Mouse (Mus musculus) urinary bladder, postnatal 14 days (tissue): ENCODE data around the gene Ly6c2.
"Not testable (repeated sequence)": the region's sequence is repeated elsewhere in the genome, so short reads cannot be mapped to it uniquely, and the experiment has no call there.

Experiments
- DNase-seq: peaks from one replicate; pipeline ENCODE4 v3.0.0; 2021; ENCODE audit warnings: low spot score

Ly6c2 gene

GRCm38 (mm10) chr15:75111861-75112630 lies at the start of gene Ly6c2:
TSS of gene Ly6c2 (minus strand) at chr15:75111970.
- not testable (repeated sequence) for DNase-seq

- DNase-seq = no peak
Measured at GRCm38 (mm10) chr15:75157646-75158045, 45.9 kb upstream of the Ly6c2 start.

DNA sequence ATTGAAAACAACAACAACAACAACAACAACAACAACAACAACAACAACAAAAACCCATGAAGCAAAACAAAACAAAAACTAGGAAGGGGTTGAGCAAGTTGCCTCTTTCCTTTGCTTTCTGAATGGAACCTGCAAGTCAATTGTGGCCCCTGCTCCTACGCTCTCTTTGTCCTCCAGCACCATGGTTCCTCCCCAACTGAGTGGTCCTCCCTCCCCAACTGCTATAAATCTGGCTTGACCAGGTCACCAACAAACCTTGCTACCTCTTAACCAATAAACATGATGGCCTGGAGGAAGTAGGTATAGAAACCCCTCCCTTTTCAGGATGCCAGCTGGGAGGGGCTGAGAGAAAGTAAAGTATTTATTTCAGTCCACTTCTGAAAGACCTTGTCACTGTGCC lies 43.2 kb upstream of the Ly6c2 start, which contains the start of gene Ly6g:
Ly6g (plus strand) TSS at position 301 of the 400 bp plus-strand sequence.
- no peak for DNase-seq

DNA sequence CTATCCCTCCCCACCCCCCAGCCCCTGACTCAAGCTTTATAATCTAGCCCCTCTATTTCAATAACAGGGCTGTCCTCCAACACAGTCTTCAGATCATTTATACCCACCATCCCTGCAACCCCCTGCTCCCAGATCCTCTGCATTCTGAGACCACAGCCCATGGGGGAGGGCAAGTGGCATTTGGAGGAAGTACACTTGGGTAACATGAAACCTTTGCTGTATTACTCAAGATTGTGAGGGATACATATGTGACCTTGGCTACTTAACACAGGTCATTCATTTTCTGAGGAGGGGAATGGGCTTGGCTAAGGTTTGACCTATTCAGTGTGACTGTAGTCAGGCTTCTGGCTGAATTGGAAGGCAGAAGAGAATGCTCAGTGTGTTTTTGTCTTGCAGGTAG lies 41.3 kb upstream of the Ly6c2 start:
- DNase-seq = no peak

GRCm38 (mm10) chr15:75143735-75144134 lies 32.0 kb upstream of the Ly6c2 start:
- no peak for DNase-seq

DNA sequence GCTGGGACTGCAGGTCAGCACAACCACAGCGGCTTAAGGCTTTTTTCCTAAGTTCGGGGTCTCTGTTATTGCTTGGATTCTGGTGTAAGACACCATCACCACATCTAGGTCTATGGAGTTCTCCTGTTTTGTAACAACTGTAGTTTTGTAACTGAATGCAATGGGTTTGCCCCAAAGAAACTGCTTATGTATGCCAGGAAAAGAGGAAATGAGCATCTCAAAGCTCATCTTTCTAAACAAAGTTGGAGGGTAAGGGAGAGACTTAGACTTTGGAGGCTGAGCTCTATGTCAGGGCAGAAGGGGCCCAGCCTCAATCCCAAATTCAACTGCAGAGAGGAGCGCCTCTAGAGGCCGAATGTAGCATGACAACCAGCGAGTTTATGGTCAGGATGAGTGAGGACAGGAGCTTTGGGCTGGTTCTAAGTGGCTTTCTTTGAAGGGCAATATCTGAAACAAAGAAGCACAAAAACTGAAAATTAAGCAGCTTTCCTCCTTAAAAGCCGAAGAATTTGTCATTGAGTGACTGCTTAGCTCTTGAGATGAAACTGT lies 30.1 kb upstream of the Ly6c2 start:
- DNase-seq = peak; percentile 8

DNA sequence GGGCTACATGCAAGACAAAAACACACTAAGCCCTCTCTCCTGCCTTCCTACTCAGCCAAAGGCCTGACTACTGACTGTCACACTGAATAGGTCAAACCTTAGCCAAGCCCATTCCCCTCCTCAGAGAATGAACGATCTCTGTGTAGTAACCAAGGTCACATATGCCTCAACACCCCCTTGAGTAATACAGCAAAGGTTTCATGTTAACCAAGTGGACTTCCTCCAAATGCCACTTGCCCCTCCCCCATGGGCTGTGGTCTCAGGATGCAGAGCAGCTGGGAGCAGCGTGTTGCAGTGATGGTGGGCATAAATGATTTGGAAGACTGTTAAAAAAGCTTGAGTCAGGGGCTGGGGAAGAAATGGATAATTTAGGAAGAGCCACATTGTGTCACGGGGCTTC lies 26.0 kb upstream of the Ly6c2 start:
- not testable (repeated sequence) for DNase-seq

GRCm38 (mm10) chr15:75135090-75135783 lies 23.5 kb upstream of the Ly6c2 start:
- not testable (repeated sequence) for DNase-seq

DNA sequence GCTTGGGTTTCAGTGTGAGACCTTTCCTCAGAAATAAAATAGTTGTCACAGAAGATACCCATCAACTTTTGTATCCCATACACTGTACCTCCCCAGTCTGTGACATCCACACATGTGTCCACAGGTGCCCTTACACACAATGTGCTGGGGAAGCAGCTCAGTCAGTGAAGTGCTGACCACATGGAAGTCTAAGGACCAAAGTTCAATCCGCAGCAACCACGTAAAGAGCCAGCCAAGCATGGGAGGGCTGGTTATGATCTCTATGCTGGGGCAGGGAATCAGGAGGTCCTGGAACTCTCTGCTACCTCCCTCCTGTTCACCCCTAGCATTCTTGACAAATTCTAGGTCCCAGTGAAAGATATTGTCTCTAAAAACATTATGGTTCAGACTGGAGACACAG lies 20.6 kb upstream of the Ly6c2 start:
- DNase-seq = not testable (repeated sequence)

DNA sequence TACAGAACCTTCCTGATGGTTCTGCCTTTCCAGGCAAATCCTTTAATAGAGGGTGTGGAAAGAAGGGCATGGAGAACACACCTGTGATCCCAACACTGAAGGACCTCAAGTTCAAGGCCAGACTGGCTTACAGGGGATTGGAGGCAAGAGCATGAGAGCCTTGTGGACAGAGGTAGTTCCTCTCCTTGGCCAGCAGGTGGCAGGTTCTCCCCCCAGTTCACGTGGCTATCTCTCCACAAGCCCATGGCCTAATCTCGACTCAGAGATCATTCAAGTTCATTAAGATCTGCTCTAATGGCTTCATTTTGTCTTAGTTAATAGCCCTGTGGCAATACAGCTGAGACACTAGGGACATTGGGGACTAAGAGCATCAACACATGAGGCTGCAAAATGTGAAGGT lies 8.3 kb upstream of the Ly6c2 start:
- DNase-seq = no peak

DNA sequence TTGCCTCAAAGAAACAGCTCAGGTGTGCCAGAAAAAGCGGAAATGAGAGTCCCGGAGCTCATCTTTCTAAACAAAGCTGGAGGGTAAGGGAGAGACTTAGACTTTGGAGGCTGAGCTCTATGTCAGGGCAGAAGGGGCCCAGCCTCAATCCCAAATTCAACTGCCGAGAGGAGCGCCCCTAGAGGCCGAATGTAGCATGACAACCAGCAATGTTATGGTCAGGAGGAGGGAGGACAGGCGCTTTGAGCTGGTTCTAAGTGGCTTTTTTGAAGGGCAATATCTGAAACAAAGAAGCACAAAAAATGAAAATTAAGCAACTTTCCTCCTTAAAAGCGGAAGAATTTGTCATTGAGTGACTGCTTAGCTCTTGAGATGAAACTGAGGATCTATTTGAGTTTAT lies 7.0 kb upstream of the Ly6c2 start:
- peak; percentile 26 for DNase-seq

- not testable (repeated sequence) for DNase-seq
Measured at GRCm38 (mm10) chr15:75117481-75117880, 5.7 kb upstream of the Ly6c2 start.

- DNase-seq = no peak
Measured at GRCm38 (mm10) chr15:75116525-75116924, 4.8 kb upstream of the Ly6c2 start.

DNA sequence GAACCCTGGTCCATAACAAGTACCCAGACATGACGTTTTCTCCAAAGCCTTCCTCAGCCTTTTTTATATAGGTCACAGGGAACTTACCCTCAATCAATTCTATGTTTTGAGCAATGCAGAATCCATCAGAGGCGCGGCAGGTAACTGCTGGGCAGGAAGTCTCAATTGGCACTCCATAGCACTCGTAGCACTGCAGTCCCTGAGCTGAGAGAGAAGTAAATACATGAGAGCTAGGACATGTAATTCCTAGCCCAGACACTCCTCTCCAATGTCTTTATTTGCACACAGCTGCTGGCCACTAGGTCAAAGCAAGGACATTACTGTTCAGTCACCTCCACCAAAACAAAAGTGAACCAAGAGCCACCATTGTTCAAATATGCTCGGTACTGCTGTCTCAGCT lies 1.3 kb downstream of the Ly6c2 start:
- not testable (repeated sequence) for DNase-seq

- DNase-seq = no peak
Measured at GRCm38 (mm10) chr15:75099261-75099660, 12.5 kb downstream of the Ly6c2 start.

- not testable (repeated sequence) for DNase-seq
Measured at GRCm38 (mm10) chr15:75088041-75088440, 23.7 kb downstream of the Ly6c2 start.

DNA sequence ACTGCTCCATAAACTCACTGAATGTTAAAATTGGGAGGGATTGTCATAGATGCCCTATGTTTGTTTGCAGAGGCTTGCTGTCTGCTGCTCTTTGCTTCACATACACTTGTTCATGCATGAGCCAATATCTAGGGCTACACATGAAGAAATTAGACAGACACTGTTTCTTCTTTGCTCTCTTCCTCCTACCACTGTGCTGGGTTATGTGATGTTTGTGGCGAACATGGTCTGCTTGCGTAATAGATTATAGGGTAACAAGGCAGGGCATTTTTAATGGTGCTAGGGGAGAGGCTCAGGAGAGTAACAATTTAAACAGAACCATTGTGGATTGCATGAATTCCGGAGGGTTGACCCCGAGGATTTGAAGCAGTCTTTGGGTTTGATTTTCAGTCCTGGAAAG lies 41.8 kb downstream of the Ly6c2 start:
- no peak for DNase-seq

GRCm38 (mm10) chr15:75062030-75062574 lies 49.7 kb downstream of the Ly6c2 start:
- peak; percentile 69 for DNase-seq

DNA sequence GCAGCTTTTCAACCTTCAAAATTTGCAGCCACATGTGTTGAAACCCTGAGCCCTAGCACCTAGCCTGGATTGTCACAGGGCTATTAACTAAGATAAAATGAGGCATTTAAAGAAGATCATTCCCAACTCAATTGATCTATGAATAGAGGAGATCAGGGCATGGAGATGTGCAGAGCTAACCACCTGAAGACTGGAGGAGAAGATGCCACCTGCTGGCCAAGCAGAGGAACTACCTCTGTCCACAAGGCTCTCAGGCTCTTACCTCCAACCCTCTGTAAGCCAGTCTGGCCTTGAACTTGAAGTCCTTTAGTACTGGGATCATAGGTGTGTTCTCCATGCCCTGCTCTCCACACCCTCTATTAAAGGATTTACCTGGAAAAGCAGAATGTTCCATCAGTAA lies 51.3 kb downstream of the Ly6c2 start:
- peak; percentile 46 for DNase-seq
